Mouse (Mus musculus) forebrain, postnatal 0 days (tissue): Measurements from ENCODE around the gene Zfp462. TPM values are rescaled to one million over a fixed set of nuclear protein-coding genes. Genes with fewer than 3 reads are reported as not detected.

Source experiments
- ATAC-seq: fragments of 200-750 bp; cut with Nextera tagmentation; 2 replicates; pipeline ENCODE4 v1.8.0; 2017; ENCODE audit warnings: mild to moderate bottlenecking, moderate library complexity
- DNase-seq: peaks from one replicate; pipeline ENCODE4 v3.0.0-alpha.2; 2015
- H3K27ac ChIP-seq: fragments of 300-500 bp; sonication (generic); 2 replicates; pipeline ENCODE4 v1.5.1; 2014; ENCODE audit warnings: low read depth, mild to moderate bottlenecking, antibody characterized with exemption, low read length, moderate library complexity, mixed read lengths
- H3K27me3 ChIP-seq: fragments of 300-500 bp; sonication (generic); 2 replicates; pipeline ENCODE4 v1.6.1; 2014; ENCODE audit warnings: mild to moderate bottlenecking, low read length, mixed read lengths; ENCODE audit not compliant: insufficient read depth
- H3K36me3 ChIP-seq: fragments of 300-500 bp; sonication (generic); 2 replicates; pipeline ENCODE4 v1.6.1; 2014; ENCODE audit warnings: mild to moderate bottlenecking, moderate library complexity; ENCODE audit not compliant: insufficient read depth
- H3K4me1 ChIP-seq: fragments of 300-500 bp; sonication (generic); 2 replicates; pipeline ENCODE4 v1.6.1; 2014; ENCODE audit warnings: antibody characterized with exemption; ENCODE audit not compliant: insufficient read depth
- H3K4me2 ChIP-seq: fragments of 300-500 bp; sonication (generic); 2 replicates; pipeline ENCODE4 v1.6.1; 2014; ENCODE audit warnings: low read depth, mild to moderate bottlenecking, moderate library complexity
- H3K4me3 ChIP-seq: fragments of 300-500 bp; sonication (generic); 2 replicates; pipeline ENCODE4 v1.5.1; 2014; ENCODE audit warnings: low read depth, low read length, mixed read lengths
- H3K9ac ChIP-seq: fragments of 300-500 bp; sonication (generic); 2 replicates; pipeline ENCODE4 v1.6.1; 2014; ENCODE audit warnings: mild to moderate bottlenecking
- H3K9me3 ChIP-seq: fragments of 300-500 bp; sonication (generic); 2 replicates; pipeline ENCODE4 v1.6.1; 2016; ENCODE audit warnings: low read length
- CTCF ChIP-seq: sonication (generic); IDR thresholded peaks from 2 replicates; pipeline ENCODE4 v1.5.1; 2016; ENCODE audit warnings: antibody characterized with exemption, control low read depth, low read depth
- WGBS: fragments of 180-500 bp; shearing (Covaris S2); extraction: QIAGEN DNeasy Blood & Tissue Kit; methylation state at CpG from one replicate; pipeline ENCODE4 v1.1.7; 2014; 5-methylcytosine and 5-hydroxymethylcytosine counted together
- polyA plus RNA-seq: library from polyadenylated mRNA; unstranded; fragments of >200 nt; fragmentation: Nextera tagmentation; extraction: Ambion mirVana; gene quantifications from 2 replicates; pipeline ENCODE4 v1.2.1, GENCODE M21; 2015
- total RNA-seq: library from RNA; depleted of rRNA; stranded (reverse); fragments of >200 nt; gene quantifications from 2 replicates; pipeline ENCODE4 v1.2.3, GENCODE M21; 2014

Gene Zfp462
- total and polyA plus RNA-seq, 2 experiments from 2014 or later: 6.2 to 48.4 TPM

DNA sequence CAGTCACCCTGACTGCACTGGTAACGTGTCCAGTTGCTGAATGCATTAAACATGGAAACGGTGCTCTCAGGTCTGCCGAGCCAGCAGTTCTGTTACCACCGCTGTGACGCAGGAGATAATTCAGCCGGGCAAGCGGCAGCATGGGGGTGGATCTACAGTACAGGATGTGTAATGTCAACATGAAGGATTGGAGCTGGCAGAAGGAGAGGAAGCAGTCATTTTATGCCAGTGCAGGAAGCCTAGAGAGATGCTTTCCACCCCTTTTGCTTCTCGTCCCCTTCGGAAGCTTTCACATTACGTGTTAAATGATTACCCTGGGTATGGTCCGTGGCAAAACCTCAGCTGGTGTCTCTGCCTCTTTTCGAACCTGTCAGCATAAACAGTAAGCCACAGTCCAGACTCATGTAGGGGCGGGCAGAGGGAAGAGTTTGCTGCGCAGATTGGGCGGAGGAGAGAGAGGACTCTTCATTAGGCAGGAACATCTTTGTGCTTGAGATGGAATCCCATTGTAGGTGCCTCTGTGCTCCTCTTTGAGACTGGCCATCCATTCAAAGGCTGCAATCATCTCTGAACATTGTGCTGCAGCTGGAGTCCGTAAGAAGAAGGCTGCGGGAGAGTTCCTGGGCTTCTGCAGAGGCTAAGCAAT lies 21.4 kb downstream of the Zfp462 start:
- no peak for TF ChIP-seq CTCF
- no peaks in the 10 kb centered on the region for H3K27me3 ChIP-seq
- 45% methylated on average over 17 of the region's 17 CpGs for WGBS
- peak; percentile 69 for ATAC-seq
- H3K4me1 ChIP-seq: peaks cover 14% of the 10 kb centered on the region
- no peak overlapping the region for H3K4me3 ChIP-seq
- peak overlapping the region; percentile 57; the same call in 1 of the 2 replicates for H3K27ac ChIP-seq
- DNase-seq: no peak
- H3K9me3 ChIP-seq: no peaks in the 10 kb centered on the region
- no peak overlapping the region; the same call in 1 of the 2 replicates for H3K9ac ChIP-seq
- H3K36me3 ChIP-seq: 0 out of 2 replicates have a peak, but pooled peaks cover 3% of the 10 kb centered on the region
- H3K4me2 ChIP-seq: peak overlapping the region; percentile 28

DNA sequence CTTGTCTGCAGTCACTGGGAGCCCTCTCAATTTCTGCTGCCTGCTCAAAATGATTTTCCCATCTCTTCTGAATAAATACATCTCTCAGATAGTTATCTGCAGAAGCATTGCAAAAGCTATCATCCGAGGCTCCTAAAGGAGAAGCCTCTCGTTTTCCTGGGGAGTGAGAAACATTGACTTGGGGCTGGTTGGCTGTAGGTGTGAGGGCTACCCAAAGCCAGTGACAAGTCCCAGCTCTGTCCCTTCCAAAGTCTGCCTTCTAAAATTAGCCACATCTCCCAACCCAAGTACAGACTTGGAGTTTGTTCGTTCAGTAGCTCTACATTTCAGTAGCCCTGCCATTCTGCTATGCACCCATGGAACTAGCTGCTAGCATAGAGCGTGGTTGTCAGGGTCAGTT lies 22.3 kb downstream of the Zfp462 start:
- 87% methylated on average over 4 of the region's 4 CpGs for WGBS
- Histone ChIP-seq H3K9me3 (no peaks in the 10 kb centered on the region), H3K36me3 (0 out of 2 replicates have a peak, but pooled peaks cover 3% of the 10 kb centered on the region), H3K9ac (no peak overlapping the region), H3K4me3 (no peak overlapping the region), H3K4me1 (peaks cover 14% of the 10 kb centered on the region), H3K4me2 (no peak overlapping the region), H3K27me3 (no peaks in the 10 kb centered on the region), H3K27ac (peak overlapping the region; percentile 57; the same call in 1 of the 2 replicates)
- DNase-seq: no peak
- no peak for TF ChIP-seq CTCF
- ATAC-seq: no peak

DNA sequence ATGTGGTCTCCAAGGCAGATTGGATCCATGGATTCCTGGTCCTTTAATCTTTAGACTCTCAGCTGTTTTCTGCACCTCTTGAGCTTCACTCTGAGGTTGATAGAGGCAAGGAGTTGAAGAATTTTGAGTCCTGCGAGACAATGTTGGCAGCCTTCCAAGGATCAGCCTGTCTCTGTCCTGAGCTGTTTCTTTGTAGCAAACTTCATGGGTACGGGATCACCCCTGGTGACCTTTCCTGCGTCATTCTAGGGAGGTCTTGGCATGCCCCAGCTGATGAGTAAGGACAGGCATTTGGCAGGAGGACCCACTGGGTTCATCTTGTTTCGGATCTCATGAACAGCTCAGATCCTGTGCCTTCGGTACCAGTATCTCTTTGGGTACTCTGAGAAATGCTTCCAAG lies 22.9 kb downstream of the Zfp462 start:
- ATAC-seq: no peak

DNA sequence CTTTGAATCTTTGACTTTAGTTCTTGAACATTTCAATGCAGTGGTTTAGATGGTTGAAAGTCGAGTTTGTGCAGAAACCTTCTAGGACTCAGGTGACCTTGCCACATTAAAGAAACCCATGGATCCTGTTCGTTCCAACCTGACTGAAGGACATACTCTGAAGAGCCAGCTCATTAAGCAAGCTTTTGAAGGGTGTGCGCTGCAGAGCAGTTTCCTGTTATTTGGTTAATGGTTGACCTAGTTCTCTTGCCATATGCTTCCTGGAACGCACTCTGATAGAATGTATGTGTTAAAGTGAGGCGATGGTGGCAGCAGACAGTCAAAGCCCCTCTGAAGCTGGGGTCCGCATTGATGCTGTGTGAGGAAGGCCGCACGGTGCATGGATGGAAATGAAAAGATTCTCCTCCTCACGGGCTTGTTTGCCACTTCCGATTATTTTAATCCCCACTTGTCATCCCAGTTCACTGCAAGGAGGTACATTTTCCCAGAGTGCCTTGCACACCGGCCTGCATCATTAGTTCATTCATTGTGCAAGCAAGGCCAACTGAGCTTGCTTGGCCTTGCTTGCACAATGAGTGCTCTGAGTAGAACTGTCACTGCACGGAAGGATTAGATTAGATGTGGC lies 24.9 kb downstream of the Zfp462 start:
- H3K4me3 ChIP-seq: no peak overlapping the region
- DNase-seq: no peak
- 83% methylated on average over 12 of the region's 12 CpGs for WGBS
- TF ChIP-seq CTCF: no peak
- ATAC-seq: no peak
- H3K36me3 ChIP-seq: 0 out of 2 replicates have a peak, but pooled peaks cover 3% of the 10 kb centered on the region
- no peak overlapping the region for H3K27ac ChIP-seq
- no peak overlapping the region for H3K4me2 ChIP-seq
- peaks cover 14% of the 10 kb centered on the region for H3K4me1 ChIP-seq
- H3K9me3 ChIP-seq: no peaks in the 10 kb centered on the region
- no peaks in the 10 kb centered on the region for H3K27me3 ChIP-seq
- H3K9ac ChIP-seq: no peak overlapping the region

More for the DNA sequence above, 22.9 kb downstream of the Zfp462 start:
- WGBS: 77% methylated on average over 5 of the region's 5 CpGs
- no peak overlapping the region for H3K4me2 ChIP-seq
- no peak for TF ChIP-seq CTCF
- H3K4me3 ChIP-seq: no peak overlapping the region
- H3K4me1 ChIP-seq: peaks cover 14% of the 10 kb centered on the region
- H3K9me3 ChIP-seq: no peaks in the 10 kb centered on the region
- H3K36me3 ChIP-seq: 0 out of 2 replicates have a peak, but pooled peaks cover 3% of the 10 kb centered on the region
- no peak for DNase-seq
- H3K27ac ChIP-seq: no peak overlapping the region
- no peak overlapping the region for H3K9ac ChIP-seq
- no peaks in the 10 kb centered on the region for H3K27me3 ChIP-seq

DNA sequence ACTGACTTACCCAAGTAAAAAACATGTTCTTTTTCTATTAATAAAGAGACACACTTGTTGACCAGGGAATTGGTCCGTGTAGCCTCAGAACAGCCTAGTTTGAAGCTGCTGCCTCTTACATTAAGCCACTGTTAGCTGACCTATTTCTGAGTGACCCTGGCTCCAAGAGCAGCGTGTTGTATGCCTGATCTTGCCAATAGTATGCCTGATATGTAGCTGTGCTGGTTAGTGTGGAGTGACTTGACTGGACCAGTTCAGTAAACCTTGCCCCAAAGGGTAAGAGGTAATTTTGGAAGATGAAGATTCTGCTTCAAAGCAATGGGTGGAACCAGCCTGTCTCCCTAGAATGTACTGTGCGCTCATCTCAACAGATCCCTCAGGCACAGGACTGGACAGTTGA lies 26.5 kb downstream of the Zfp462 start:
- DNase-seq (no peak), ATAC-seq (no peak)
- no peaks in the 10 kb centered on the region for H3K27me3 ChIP-seq
- 0 out of 2 replicates have a peak, but pooled peaks cover 3% of the 10 kb centered on the region for H3K36me3 ChIP-seq
- no peak overlapping the region for H3K9ac ChIP-seq
- TF ChIP-seq CTCF: no peak
- no peak overlapping the region for H3K27ac ChIP-seq
- no peak overlapping the region for H3K4me3 ChIP-seq
- no peaks in the 10 kb centered on the region for H3K9me3 ChIP-seq
- H3K4me2 ChIP-seq: no peak overlapping the region
- H3K4me1 ChIP-seq: peaks cover 2% of the 10 kb centered on the region
- WGBS: 90% methylated on average over 3 of the region's 3 CpGs

DNA sequence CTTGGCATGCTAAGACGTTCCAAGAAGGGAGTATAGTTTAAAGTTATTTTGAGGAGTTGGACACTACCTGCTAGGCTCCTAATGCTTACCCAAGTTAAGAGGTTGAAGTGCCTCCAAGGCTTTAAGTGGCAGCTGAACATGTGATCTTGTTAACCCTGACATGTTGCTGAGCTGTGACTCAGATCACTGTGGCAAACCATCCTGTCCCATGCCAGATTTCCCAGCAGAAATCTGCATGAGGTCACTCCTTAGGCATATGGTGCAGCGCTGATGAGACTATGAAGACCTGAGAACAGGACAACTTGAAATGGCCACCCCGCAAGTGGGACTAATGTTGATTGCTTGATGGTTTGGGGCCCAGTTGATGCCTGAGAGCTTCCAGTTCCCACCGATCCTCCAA lies 27.2 kb downstream of the Zfp462 start:
- Histone ChIP-seq H3K4me3 (no peak overlapping the region), H3K9me3 (no peaks in the 10 kb centered on the region), H3K4me1 (no peaks in the 10 kb centered on the region; the same call in none of the 2 replicates), H3K27me3 (no peaks in the 10 kb centered on the region), H3K4me2 (no peak overlapping the region), H3K36me3 (0 out of 2 replicates have a peak, but pooled peaks cover 3% of the 10 kb centered on the region), H3K27ac (no peak overlapping the region), H3K9ac (no peak overlapping the region)
- no peak for TF ChIP-seq CTCF
- DNase-seq (no peak), ATAC-seq (no peak)
- 91% methylated on average over 4 of the region's 4 CpGs for WGBS
